Mouse (Mus musculus) frontal cortex, postnatal 14 days (tissue): ENCODE results near the gene Gm10668.
"Not testable (repeated sequence)": the region's sequence is repeated elsewhere in the genome, so short reads cannot be mapped to it uniquely, and the experiment has no call there.

ENCODE experiments used
- DNase-seq, 2 experiments: peaks; one replicate each; pipeline ENCODE4 v3.0.0; 2022; ENCODE audit warnings: low spot score in 2 of 2

The Gm10668 gene

DNA sequence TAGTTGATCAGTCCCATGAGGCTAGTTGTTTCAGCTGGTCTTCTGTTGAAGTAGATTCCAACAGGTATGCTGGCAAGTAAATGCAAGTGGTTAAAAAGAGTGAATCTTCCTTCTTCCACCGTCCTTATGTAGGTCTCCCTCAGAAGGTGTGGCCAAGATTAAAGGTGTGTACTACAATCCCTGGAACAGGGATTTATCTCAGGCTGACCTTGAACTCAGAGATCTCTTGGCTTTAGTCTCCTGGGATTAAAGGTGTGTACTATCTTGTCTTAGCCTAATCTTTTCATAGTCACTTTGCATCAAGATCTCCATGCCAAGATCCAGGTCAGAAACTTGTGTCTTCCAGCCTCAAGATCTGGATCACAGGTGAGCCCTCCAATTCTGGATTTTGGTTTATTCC is at the start of gene Gm10668:
Gene Gm10668, minus strand, starts transcription at position 101 of the 400 bp plus-strand sequence.
- DNase-seq = not testable (repeated sequence)

- DNase-seq = not testable (repeated sequence)
These were observed 40.5 kb upstream of the Gm10668 start, which contains the start of gene Vmn1r112 for GRCm38 (mm10) chr7:20770885-20771284. Gene Vmn1r112, plus strand, starts transcription at chr7:20771185.

DNA sequence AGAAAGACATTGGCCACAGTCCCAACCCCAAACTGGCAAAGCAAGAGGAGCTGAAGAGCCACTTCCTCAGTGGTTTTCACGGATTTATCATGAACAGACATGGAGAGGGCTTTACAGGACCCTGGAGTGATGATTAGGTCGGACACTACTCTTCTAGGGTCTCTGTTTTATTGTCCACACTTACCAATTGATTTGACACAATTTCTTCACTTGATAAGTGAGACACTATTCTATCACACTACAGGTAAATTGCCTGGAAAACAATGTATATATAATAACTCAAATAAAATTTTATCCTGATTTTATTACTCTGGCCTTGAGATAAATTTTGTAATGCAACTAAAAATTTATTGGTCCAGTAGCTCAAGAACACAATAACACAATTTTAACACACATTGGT is 27.3 kb downstream of the Gm10668 start, which contains the start of gene Vmn1r111:
Gene Vmn1r111, minus strand, starts transcription at position 101 of the 400 bp plus-strand sequence.
- DNase-seq = not testable (repeated sequence)
